ENCODE assay signal across 8 mouse cellular contexts in the genomic region with DNA sequence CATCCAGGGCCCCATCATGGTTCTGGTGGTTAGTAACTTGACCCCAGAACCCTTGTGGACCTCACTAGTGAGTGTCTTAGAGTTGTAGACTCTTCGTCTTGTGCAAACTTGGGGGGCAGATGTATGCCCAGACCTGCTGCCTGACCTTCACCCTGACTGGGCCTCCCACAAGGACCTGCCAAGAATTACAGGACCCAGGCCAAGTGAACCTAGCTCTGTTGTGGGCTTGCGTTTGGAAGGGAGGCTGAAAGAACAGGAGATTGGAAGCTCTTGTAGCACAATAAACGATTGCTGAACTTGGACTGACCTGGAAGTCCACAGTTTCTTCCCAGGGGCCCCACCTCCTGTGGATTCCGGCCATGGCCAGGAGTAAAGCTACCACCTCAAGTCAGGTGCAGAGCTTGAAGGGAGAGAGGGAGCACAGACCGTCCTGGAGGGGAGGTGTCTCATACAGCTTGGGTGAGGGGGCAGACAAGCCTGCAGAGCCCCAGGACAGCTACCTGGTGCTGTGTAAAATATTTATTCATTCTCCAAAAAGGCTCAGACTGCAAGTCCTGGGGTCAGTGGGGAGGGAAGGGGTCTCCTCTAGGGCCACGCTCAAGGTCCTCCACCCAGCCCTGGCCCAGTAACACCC. TPM values are rescaled to one million over a fixed set of nuclear protein-coding genes. Genes with fewer than 3 reads are reported as not detected.
DNase-seq lines count a peak whose midpoint lies in the region; ATAC-seq and TF ChIP-seq lines count a peak whose summit lies in the region.

No protein-coding gene starts in this region.

- no peak for TF ChIP-seq EP300 in heart, adult 2 months (IDR thresholded peaks at IDR 0.05; ENCODE audit: insufficient read depth, low read depth, low read length)

- peaks cover 2% of the 10 kb centered on the region for H3K79me2 ChIP-seq in heart, adult 2 months (replicated peaks; ENCODE audit: control insufficient read depth, insufficient read depth, low read length)

- H3K27ac ChIP-seq in lung, embryonic 14.5 days (ENCODE audit: low read depth), result peak overlapping the region; percentile 97
- H3K27ac ChIP-seq in heart, adult 2 months, result peak overlapping the region; percentile 100
- peak overlapping the region; percentile 100 for H3K27ac ChIP-seq in kidney, embryonic 15.5 days
- H3K27ac ChIP-seq in midbrain, embryonic 12.5 days (replicated peaks), result peak overlapping the region; percentile 95

- no peaks in the 10 kb centered on the region for H3K27me3 ChIP-seq in lung, embryonic 14.5 days (ENCODE audit: insufficient read depth, low read length)
- H3K27me3 ChIP-seq in heart, adult 2 months (ENCODE audit: control insufficient read depth, insufficient read depth, low read length), result no peaks in the 10 kb centered on the region
- no peaks in the 10 kb centered on the region for H3K27me3 ChIP-seq in kidney, embryonic 15.5 days
- H3K27me3 ChIP-seq in midbrain, embryonic 12.5 days, result no peaks in the 10 kb centered on the region

- TF ChIP-seq POLR2A in heart, adult 2 months (IDR thresholded peaks at IDR 0.05; ENCODE audit: insufficient read depth, low read depth, low read length), result no peak

- 13% methylated on average over 6 of the region's 6 CpGs for WGBS in lung, embryonic 14.5 days
- 10% methylated on average over 6 of the region's 6 CpGs for WGBS in heart, adult 2 months
- 11% methylated on average over 6 of the region's 6 CpGs for WGBS in kidney, embryonic 15.5 days
- 57% methylated on average over 6 of the region's 6 CpGs for WGBS in midbrain, embryonic 12.5 days

- peaks cover 42% of the 10 kb centered on the region for H3K4me1 ChIP-seq in lung, embryonic 14.5 days (ENCODE audit: insufficient read depth)
- H3K4me1 ChIP-seq in heart, adult 2 months (ENCODE audit: control insufficient read depth, insufficient read depth, low read length), result peaks cover 26% of the 10 kb centered on the region
- peaks cover 82% of the 10 kb centered on the region for H3K4me1 ChIP-seq in kidney, embryonic 15.5 days
- peaks cover 81% of the 10 kb centered on the region for H3K4me1 ChIP-seq in midbrain, embryonic 12.5 days

- ATAC-seq in lung, embryonic 14.5 days (ENCODE audit: insufficient read depth), result no peak
- ATAC-seq in kidney, embryonic 15.5 days (replicated peaks; ENCODE audit: low FRiP score), result no peak
- no peak for ATAC-seq in midbrain, embryonic 12.5 days (ENCODE audit: low FRiP score, low read depth)

- intact Hi-C loops in heart, adult 2 months (cut with DNase I), result loop anchor here (5.0 kb wide), 1 partner anchor 33 kb away; the partner anchor contains the start of gene Mcrip2

- no peak for DNase-seq in lung, embryonic 14.5 days
- no peak for DNase-seq in lung, postnatal 4 days
- DNase-seq in heart, adult 2 months, result peak; percentile 40 to 56
- DNase-seq in MN1 (ENCODE audit: low spot score), result no peak
- DNase-seq in left cerebral cortex, adult 9 months (ENCODE audit: low spot score in 2 of 2), result no peak
- no peak for DNase-seq in ovary, adult 18-20 months (ENCODE audit: low spot score)

- H3K36me3 ChIP-seq in lung, embryonic 14.5 days (ENCODE audit: insufficient read depth), result peaks cover 52% of the 10 kb centered on the region
- H3K36me3 ChIP-seq in heart, adult 2 months (ENCODE audit: control insufficient read depth, insufficient read depth, low read length), result no peaks in the 10 kb centered on the region; the same call in 1 of the 2 replicates
- peaks cover 49% of the 10 kb centered on the region for H3K36me3 ChIP-seq in kidney, embryonic 15.5 days
- H3K36me3 ChIP-seq in midbrain, embryonic 12.5 days, result peaks cover 35% of the 10 kb centered on the region

- peak overlapping the region; percentile 89 for H3K4me2 ChIP-seq in lung, embryonic 14.5 days
- peak overlapping the region; percentile 95 for H3K4me2 ChIP-seq in kidney, embryonic 15.5 days
- peak overlapping the region; percentile 96 for H3K4me2 ChIP-seq in midbrain, embryonic 12.5 days (replicated peaks)

- H3K9ac ChIP-seq in lung, embryonic 14.5 days, result peak overlapping the region; percentile 69
- H3K9ac ChIP-seq in heart, adult 2 months (ENCODE audit: low read depth, low read length), result peak overlapping the region; percentile 84
- H3K9ac ChIP-seq in kidney, embryonic 15.5 days, result peak overlapping the region; percentile 73
- peak overlapping the region; percentile 84 for H3K9ac ChIP-seq in midbrain, embryonic 12.5 days (replicated peaks)

- no peaks in the 10 kb centered on the region for H3K9me3 ChIP-seq in lung, embryonic 14.5 days (ENCODE audit: low read depth, low read length)
- no peaks in the 10 kb centered on the region for H3K9me3 ChIP-seq in kidney, embryonic 15.5 days (replicated peaks)
- no peaks in the 10 kb centered on the region for H3K9me3 ChIP-seq in midbrain, embryonic 12.5 days

- H3K4me3 ChIP-seq in lung, embryonic 14.5 days (ENCODE audit: low read depth, low read length), result peak overlapping the region; percentile 82
- H3K4me3 ChIP-seq in heart, adult 2 months, result peak overlapping the region; percentile 85
- H3K4me3 ChIP-seq in kidney, embryonic 15.5 days (replicated peaks), result peak overlapping the region; percentile 64
- H3K4me3 ChIP-seq in midbrain, embryonic 12.5 days, result peak overlapping the region; percentile 77

- no peak for TF ChIP-seq CTCF in lung, embryonic 14.5 days (IDR thresholded peaks at IDR 0.05; ENCODE audit: low read depth)
- TF ChIP-seq CTCF in heart, adult 2 months (IDR thresholded peaks at IDR 0.05), result no peak

RNA-seq across cellular contexts. Expression of gene Stub1, which starts 0.9 kb away (rescaled TPM):
- 335 and 367 TPM in 2 replicates for polyA plus RNA-seq in lung, embryonic 14.5 days (2014; fragmentation: Nextera tagmentation; extraction: Ambion mirVana)
- 100 to 1,000 TPM; 105 to 129 TPM for total RNA-seq in heart, adult 2 months (2021)
- polyA plus RNA-seq in heart, adult 2 months (2012; rRNA removed), result 147 and 174 TPM in 2 replicates
- polyA plus RNA-seq in kidney, embryonic 15.5 days (2015; fragmentation: Nextera tagmentation; extraction: Ambion mirVana), result 336 and 362 TPM in 2 replicates
- polyA plus RNA-seq in midbrain, embryonic 12.5 days (2016; fragmentation: Nextera tagmentation; extraction: Ambion mirVana), result 277 and 283 TPM in 2 replicates

RNA-seq across cellular contexts. Expression of gene Rhbdl1, which starts 3.0 kb away (rescaled TPM):
- polyA plus RNA-seq in lung, embryonic 14.5 days (2014; fragmentation: Nextera tagmentation; extraction: Ambion mirVana), result 1.8 and 2.0 TPM in 2 replicates
- total RNA-seq in heart, adult 2 months (2021), result under 1 TPM; 0.55 to 0.82 TPM
- 3.8 and 4.9 TPM in 2 replicates for polyA plus RNA-seq in heart, adult 2 months (2012; rRNA removed)
- polyA plus RNA-seq in kidney, embryonic 15.5 days (2015; fragmentation: Nextera tagmentation; extraction: Ambion mirVana), result 2.8 and 3.8 TPM in 2 replicates
- polyA plus RNA-seq in midbrain, embryonic 12.5 days (2016; fragmentation: Nextera tagmentation; extraction: Ambion mirVana), result 5.8 and 6.0 TPM in 2 replicates

RNA-seq across cellular contexts. Expression of gene Jmjd8, which starts 5.4 kb away (rescaled TPM):
- 39.5 and 40.6 TPM in 2 replicates for polyA plus RNA-seq in lung, embryonic 14.5 days (2014; fragmentation: Nextera tagmentation; extraction: Ambion mirVana)
- 10 to 100 TPM; 32.7 to 36.9 TPM for total RNA-seq in heart, adult 2 months (2021)
- 47.2 and 48.9 TPM in 2 replicates for polyA plus RNA-seq in heart, adult 2 months (2012; rRNA removed)
- 56.2 and 61.4 TPM in 2 replicates for polyA plus RNA-seq in kidney, embryonic 15.5 days (2015; fragmentation: Nextera tagmentation; extraction: Ambion mirVana)
- 70.7 and 71.1 TPM in 2 replicates for polyA plus RNA-seq in midbrain, embryonic 12.5 days (2016; fragmentation: Nextera tagmentation; extraction: Ambion mirVana)

RNA-seq across cellular contexts. Expression of gene Gm20683, which starts 7.5 kb away (rescaled TPM):
- 1.0 and 1.4 TPM in 2 replicates for polyA plus RNA-seq in lung, embryonic 14.5 days (2014; fragmentation: Nextera tagmentation; extraction: Ambion mirVana)
- 1 to 10 TPM; 2.4 to 2.9 TPM for total RNA-seq in heart, adult 2 months (2021)
- polyA plus RNA-seq in heart, adult 2 months (2012; rRNA removed), result 13.9 and 21.6 TPM in 2 replicates
- 1.8 and 3.0 TPM in 2 replicates for polyA plus RNA-seq in kidney, embryonic 15.5 days (2015; fragmentation: Nextera tagmentation; extraction: Ambion mirVana)
- polyA plus RNA-seq in midbrain, embryonic 12.5 days (2016; fragmentation: Nextera tagmentation; extraction: Ambion mirVana), result 2.5 and 3.7 TPM in 2 replicates

RNA-seq across cellular contexts. Expression of gene Rhot2, which starts 10.6 kb away (rescaled TPM):
- polyA plus RNA-seq in lung, embryonic 14.5 days (2014; fragmentation: Nextera tagmentation; extraction: Ambion mirVana), result 10.8 and 11.0 TPM in 2 replicates
- total RNA-seq in heart, adult 2 months (2021), result 100 to 1,000 TPM; 120 to 139 TPM
- polyA plus RNA-seq in heart, adult 2 months (2012; rRNA removed), result 209 and 257 TPM in 2 replicates
- polyA plus RNA-seq in kidney, embryonic 15.5 days (2015; fragmentation: Nextera tagmentation; extraction: Ambion mirVana), result 26.8 and 29.0 TPM in 2 replicates
- polyA plus RNA-seq in midbrain, embryonic 12.5 days (2016; fragmentation: Nextera tagmentation; extraction: Ambion mirVana), result 17.7 and 21.1 TPM in 2 replicates

Comparison
In these comparisons a context has a peak if more than half of its experiments do, and no peak if none do; other contexts are left out.
1. DNase-seq: peak in heart, adult 2 months (2 of 2); none in lung, embryonic 14.5 days (single experiment), lung, postnatal 4 days (0 of 2), MN1 (single experiment), left cerebral cortex, adult 9 months (0 of 2) and ovary, adult 18-20 months (single experiment).
2. Peak in every context shown above with its lines, with median percentiles within 50 percentile points of each other: H3K27ac ChIP-seq, H3K4me2 ChIP-seq, H3K4me3 ChIP-seq and H3K9ac ChIP-seq.